Mouse (Mus musculus): ENCODE measurements around the gene Slc12a4.
A peak's percentile ranks its signal among the peaks of the same experiment; 100 is the strongest.

Gene Slc12a4

DNA sequence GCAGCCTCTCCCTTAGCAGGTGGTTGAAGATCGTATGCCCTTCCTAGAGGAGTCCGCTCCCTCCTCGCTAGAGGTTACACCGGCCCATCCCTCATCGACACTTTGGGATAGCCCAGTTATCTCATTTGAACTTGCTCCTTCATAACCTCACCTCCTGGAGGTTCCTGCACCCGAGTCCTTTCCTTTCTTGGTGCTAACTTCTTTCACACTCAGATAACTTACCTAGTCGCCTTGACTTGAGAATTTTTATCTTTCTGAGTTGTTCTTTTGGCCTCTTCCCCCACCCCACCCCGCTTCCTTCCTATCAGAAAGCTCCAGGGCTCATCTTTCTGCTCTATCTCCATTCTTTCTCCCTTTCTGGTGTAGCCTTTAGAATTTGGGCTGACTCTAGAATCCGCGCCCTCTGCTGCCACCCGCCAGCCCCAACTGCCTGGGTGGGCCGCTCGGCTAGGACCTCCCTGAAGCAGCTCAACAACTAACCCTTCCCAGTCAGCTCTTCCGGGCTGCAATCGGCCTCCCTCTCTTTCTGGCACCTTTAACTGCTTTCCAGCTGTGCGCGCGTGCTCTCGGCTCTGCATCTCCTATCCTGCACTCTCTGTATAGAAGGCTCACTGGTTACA is 905 bp upstream of the Slc12a4 start:
- DNase-seq, result no peak

DNA sequence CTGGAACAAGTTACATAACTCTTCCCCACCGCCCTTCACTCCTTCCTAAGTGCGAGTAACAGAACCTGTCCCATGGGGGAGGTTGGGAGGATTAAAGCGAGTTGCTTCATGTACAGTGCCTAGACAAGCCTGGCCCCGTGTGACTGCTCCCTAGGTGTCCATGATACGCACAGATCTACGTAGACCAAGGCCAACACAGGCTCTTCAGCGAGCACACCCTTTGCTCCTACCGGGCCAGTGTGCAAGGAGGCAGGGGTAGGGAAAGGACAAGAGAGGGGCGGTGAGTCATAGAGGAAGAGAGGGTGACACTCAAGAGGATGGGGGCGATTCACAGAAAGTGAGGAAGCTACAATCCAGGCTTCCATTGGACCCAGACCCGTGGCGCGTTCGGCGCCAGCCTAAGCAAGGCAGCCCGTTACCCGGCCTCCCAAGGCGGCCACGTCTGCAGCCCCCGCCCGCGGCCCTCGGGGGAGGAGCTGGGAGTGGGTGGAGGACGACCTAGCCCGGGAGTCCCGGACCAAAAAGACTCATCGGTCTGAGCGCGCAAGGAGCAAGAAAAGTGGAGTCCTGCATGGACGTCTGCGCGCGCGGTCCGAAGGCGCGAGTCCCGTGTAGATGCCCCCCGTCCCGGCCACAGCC is 512 bp downstream of the Slc12a4 start:
- DNase-seq, result no peak

DNA sequence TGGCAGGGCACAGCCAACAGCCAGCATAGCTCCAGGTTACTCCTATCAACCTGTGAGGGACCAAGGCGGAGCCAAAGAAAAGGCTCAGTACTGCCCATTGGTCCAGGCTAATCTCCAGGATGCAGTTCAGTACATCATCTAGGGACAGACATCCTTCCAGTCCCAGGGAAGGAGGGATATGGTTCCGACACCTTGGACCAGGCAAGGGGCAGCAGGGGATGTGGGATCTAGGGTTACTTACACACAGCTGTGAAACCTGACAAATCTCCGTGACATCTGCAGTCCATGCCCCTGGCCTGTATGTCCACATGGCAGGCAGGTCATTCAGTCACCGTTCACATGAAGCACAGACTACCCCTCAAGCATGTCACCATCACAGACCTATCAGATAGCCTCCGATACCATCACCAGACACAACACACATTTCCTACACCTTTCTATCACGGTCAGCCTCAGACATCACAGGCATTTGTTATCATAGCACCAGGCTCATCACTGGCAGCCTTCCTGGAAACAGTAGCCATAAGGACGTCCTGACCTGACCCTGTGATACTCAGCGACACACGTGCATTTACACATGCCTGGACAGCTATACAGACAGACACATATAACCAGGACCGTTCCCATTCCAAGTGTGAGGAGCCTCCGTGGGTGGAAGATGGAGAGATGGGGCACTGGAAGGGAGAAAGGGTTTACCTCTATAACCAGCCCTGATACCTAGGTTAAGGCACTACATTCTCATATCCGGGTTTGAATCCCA is 1.2 kb downstream of the Slc12a4 start:
- no peak for DNase-seq

DNA sequence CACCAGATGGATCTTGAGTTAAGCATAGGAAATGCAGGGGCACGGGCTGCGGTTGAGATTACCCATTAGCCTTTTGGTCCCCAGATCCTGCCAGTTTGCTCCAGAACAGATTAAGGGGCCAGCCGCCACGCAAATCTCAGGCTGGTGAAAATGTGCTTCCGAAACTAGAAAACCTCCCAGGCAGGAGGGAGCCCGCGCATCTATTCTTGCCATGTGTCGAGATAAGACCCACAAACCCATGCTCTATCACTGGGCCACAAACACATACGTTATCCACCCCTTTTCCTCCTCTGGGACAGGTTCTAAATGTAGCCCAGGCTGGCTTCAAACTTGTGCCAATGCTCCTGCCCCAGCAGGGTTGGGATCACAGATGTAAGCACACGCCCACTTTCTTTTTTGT is 4.4 kb downstream of the Slc12a4 start:
- DNase-seq, result no peak

DNA sequence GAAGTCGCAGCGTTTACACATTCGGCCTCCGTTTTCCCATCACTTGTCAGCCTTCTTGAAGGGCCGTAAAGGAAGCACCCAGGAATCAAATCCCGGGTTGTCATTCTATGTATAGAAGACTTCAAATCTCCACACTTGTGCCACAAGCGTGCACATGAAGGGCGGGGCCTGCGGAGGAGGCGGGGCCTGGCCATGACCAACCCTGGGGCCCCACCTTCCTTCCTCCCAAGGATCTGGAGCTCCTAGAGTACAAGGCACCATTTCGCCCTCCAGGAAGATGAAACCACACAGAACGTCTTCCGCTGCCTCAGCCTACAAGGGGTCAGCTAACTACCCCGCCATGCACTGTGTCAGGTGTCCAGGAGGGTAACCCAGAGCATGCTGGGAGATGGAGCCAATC is 4.8 kb downstream of the Slc12a4 start:
- DNase-seq, result no peak

DNA sequence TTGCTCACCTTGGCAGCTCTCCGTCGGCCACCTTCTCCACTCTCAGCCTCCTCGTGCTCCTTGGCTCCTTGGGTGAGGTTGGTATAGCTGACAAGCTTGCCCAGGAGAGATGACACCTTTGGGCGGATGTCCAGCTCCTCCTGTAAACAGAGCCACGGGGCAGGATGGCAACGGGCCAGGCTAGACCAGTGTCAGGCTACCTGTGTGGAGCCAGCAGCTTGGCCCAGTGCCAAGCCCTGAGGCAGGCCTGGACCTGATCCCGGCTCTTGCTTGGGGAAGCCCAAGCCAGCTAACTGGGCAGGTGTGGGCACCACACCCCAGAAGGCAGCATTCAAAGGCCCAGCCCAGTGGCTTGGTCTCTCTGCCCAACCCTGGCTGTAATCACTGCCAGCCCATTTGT is 6.5 kb downstream of the Slc12a4 start:
- peak; percentile 82 to 86 for DNase-seq

DNA sequence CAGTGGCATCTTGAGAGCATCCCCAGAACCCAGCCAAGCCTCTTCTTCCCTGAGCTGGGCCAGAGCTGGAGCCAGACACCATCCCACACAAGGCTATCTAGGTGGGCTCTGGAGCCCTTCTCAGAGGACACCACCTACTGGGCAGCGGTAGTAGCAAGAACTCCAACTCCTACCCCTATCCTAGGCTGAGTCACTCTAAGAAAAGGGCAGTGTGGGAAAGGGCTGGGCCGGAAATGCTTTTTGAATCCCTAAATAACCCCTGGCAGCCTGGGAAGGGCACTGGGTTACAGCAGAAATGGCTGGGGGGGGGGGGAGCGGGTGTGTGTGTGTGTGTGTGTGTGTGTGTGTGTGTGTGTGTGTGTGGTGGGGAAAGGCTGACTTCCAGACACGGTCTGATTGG is 8.1 kb downstream of the Slc12a4 start:
- DNase-seq, result peak; percentile 58 to 69

DNA sequence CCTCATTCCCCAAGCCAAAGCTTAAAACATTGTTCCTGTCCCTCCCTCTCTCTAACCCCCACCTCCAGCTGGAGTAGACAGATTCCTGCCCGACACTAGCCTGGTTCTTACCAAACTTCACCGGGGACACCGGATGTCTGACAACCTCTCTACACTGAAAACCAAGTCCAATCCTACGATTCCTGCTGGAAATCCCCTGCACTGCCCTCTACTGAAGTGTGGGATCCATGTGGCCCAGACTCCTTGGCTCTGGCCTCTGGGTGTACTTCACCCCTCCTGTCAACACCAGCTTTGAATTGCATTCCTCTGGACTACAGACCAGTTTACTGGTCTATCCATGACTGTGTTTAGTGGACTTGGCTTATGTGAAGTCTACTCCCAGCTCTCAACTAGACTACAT is 9.3 kb downstream of the Slc12a4 start:
- no peak for DNase-seq

DNA sequence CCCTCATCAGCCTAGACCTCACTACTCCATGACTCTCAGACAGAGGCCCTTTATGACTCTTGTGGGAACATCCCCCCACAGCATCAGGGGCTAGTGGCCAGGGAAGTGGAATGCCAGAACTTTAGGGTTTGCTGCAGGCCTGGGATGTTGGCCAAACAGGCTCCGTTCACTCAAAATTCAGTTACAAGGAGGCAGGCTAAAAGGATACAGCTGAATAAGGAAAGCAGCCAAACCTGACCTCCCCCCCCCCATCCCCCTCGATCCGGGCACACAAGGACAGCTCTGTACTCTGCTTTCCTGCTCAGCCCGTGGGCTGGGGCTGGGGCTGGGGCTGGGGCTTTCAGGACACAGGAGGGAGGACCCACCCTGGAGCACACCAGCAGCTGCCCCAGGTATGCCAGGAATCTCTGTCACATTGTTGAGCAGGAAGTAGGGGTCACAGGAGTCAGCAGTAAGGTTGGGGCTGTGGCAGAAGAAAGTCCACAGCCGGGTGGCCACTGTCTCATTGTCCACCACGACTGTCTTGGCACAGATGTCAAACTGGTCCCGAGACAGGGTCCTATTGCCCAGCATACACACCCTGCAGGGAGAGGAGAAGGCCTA is 14.7 kb downstream of the Slc12a4 start:
- peak in 1 of 2 experiments; percentile 33 for DNase-seq

DNA sequence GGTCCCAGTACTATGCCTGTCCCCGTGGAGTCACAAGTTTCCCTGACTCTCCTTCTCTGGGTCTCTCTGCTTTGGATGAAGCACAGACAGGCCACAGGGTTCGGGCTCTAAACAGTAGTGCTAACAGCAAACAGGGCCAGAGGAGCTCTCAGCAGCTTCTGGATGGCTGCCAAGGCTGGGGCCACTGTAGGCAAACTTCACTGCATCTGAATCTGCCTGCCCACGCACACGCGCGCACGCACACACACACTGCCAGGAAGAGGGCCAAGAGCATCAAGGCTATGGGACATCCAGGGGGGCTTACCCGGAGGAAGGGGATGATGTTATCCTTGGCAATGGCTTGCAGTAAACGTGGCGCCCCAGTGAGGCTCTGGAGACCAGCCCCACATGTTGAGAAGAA is 16.5 kb downstream of the Slc12a4 start:
- DNase-seq, result no peak

DNA sequence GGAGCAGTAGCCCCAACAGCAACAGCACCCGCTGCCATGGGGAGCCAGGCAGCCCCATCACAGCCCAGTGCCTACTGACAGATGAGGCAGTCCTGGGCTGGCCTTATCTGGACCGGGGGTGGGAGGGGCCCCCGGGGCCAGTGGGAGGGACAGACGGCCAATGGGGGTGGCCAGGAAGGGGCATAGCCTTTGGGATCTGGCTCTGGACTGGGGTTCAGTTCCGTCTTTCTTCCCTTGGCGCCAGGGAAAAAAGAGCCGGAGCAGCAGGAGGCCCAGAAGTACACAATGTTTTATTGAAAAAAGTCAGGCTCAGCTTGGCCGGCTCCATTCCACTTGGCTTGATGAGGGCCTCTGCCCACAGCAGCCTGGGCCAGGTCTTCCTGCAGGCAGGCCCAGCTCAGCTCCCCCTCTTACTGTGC is 22.6 kb downstream of the Slc12a4 start, which contains the start of gene Lcat:
Lcat (minus strand) TSS at position 62 of the 419 bp plus-strand sequence.
- DNase-seq, result no peak

DNA sequence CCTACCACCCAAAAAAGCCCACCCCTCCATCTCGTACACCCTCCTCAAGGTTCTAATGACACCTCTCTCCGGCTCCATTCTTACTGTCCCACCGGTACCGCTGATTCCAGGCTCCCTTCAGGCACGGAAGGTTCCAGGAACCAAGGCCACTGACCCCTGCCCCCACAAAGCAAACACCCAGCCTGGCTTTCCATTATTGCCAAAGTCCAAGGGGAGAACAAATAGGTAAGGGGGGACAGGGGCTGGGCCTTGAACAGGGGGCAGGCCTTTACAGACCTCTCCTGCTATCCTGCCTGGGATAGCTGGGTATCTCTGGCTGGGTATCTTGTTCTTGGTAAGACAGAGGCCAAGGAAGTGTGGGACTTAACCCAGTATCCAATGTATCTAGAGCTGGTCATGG is 23.4 kb downstream of the Slc12a4 start:
- DNase-seq, result no peak

DNA sequence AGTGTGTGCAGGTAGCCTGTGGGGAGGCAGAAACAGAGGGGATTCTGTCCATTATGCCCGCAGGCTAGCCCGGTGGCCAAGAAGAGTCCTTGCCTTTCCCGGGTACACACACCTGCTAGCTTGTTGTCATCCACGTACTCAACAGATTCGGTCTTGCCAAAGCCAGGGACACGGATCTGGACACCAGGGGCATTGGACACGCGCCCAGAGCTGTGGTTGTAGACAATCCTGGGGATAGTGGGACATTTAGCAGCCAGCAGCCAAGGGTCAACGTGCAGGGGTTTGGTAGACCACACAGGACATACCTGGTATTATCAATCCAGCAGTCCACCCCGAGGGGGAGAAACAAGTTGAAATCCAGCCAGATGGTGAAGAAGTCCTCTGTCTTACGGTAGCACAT is 23.9 kb downstream of the Slc12a4 start:
- DNase-seq, result no peak

DNA sequence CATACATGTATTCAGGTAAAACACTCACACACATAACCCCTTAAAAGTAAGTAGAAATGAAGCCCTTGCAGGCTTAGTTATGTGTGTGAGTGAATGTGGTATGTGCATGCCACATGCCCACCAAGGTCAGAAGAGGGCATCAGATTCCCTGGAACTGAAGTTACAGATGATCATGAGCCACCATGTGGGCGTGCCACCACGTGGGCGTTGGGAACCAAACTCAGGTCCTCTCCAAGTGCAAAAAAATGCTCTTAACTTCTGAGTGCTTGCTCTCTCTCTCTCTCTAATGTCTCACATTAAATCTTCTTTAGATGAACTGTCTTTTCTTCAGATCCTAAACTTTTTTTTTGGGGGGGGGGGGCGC is 27.6 kb downstream of the Slc12a4 start, which contains the start of gene Psmb10:
Psmb10 (minus strand) TSS at position 139 of the 364 bp plus-strand sequence.
- DNase-seq, result peak in 1 of 2 experiments; percentile 39

DNA sequence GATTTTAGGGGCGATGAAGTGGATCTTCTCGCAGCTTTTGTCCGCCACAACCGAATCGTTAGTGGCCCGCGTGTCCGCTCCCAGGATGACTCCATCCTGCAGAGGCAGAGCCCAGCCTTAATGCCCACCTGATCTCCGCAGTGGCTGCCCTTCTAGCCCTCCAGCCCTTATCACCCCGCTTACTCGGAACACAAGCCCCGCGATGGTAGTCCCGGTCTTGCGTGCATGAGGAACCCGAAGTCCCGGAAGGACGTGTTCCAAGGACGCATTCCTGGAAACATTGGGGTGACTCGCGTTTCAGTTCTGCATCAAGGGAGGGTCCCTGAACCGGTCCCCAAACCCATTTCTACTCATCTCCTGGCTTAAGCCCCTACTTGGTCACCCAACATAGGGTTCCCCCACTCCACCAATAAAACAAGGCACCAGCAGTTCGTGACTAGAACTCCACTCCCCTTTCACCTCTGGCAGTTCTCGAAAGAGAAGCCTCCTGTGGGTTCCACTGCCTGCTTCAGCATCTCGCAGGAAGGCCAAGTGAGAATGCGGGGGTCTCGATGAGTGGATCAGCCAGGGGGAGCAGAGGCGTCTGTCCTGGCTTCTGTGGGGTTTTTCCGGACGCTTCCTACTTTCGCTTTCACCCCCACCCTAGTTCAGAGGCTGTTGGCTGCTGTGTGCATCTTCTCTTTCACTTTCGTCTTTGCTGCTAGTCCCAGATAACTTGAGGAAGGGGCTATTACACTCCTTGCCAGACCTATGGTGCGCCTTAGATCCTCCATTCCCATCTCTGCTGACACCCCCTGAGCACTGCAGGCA is 28.2 kb downstream of the Slc12a4 start:
- DNase-seq, result peak in 1 of 2 experiments; percentile 45

DNA sequence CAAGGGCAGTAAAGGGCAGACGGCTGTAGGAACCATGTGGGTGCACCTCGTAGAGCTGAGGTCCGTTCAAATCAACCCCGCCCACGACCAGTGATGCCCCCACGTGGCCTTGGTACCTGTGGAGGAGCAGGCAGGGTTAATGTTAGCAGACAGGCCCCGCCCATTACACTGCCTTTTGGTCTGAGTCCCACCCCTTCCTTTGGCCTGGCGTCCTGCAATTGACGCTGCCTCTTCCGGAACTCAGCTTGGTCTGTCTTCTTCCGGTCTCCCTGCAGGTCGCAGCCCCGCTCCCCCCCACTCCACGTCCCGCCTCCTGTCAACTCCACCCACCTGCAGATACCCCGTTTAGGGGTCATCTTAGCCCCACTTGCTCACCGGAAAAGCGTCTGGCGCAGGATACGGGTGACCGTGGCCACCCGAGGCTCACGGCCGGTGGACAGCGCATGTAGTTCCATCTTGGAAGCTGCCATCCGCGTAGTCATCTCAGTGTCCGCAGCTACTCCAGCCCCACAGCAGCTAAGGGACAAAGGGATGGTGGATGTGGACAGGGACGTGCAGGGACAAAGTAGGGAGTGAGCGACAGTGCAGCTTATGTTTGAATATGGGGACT is 28.9 kb downstream of the Slc12a4 start:
- peak; percentile 94 to 95 for DNase-seq

DNA sequence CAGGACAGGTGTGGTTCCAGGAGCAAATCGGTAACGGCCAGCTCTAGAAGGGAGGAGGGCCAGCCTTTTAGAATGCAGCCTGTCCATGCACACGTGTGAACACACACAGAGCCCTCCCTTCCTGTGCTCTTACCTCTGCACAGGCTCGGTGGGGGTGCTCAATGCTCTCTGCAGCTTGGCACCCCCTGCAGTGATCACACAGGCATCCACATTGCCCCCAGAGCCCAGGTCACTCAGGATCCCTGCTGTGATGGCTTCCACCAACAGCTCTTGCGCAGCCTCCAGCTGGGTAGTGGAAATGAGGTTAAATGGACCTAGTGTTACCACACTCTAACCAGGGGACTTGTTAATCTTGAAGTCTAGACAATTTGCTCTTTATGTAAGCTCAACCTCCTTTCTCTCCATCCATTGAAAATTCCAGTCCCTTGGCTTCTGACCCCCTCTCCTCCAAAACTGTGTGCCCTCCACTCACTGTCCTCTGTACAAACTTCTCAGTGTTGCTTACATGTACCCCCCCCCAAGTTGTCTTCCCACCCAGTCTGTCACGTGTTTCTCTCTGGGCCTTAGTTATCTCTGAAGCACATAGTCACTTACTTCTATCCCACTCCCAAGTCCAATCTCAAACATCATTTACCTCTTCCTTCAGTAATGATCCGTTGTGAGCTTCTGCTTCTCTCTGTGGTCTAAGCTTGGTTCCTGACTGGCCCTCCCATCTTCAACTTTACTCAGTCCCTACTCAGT is 29.9 kb downstream of the Slc12a4 start:
- no peak for DNase-seq

DNA sequence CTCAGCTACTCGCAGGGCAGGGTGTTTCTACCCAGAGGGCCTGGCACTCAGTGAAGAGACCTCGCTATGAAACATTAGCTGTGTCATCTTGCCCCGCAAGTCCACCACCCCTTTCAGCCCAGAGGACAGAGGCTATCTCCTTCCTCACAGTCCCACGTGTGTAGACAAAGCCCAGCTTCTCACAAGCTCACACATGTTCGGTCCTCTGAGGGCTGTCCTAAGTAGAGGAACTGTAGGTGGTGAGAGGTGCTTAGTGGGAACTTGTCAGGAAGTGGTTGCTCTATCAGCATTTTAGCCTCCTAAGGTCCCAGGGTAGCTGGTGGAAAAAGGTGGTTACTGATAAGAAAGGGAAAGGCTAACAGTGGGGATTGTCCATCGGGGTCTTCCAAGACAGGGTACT is 30.8 kb downstream of the Slc12a4 start:
- no peak for DNase-seq

DNA sequence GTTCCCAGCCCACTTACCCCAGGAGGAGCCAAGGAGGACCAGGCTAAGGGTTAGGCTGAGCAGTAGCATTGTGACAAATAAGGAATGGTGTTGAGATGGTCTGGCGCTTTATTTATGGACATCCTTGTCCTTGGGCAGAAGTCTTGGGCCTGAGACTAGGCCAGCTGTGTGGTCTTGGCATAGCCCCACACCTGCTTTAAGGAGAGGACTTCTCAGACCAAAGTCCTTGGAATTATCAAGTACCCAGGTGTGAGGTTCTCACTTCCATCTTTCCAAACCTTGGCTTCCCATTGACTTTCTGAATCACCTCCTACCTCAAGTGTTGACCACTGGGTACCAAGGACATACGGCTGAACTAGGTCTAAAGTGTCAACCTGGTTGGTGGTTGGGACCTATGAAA is 32.1 kb downstream of the Slc12a4 start, which contains the start of gene Ctrl:
Ctrl (minus strand) TSS at position 101 of the 400 bp plus-strand sequence.
- no peak for DNase-seq

DNA sequence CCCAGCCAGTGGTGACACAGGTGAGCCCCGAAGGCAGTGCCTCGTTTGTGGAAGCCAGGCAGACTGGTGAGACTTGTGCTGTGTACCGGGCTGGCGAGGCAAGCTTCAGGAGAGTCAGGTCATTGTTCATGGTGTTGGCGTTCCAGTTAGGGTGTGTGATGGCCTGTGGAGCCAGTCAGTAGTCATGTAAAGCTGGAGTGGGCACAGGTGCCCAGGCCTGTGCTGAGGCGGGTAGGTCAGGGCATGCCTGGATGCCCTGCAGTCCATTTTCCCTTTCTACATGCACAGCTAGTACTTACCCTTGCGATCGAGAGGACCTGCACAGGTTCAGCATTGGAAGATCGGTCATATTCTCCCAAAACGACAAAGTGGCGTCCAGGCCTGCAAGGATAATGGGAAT is 33.4 kb downstream of the Slc12a4 start:
- no peak for DNase-seq

DNA sequence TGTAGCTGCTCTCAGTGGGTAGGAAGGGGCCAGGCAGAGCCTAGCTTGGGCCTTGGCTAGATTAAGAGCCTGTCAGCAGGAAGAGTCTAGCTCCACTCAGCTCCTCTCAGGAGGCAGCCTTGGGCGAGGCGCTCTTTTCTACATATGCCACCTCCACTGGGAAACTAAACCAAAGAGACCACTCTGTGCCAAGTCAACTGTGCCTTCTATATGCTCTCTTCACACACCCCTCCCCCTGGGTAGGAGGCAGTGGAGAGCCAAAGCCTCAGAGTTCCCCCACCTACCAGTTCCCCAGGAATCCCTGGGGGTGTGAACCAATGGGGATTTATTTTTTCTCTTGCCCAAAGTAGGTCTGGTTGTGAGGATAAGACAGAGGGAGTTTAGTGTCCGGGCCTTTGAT is 34.6 kb downstream of the Slc12a4 start:
- DNase-seq, result no peak

All from kidney, adult 8-10 months (tissue).